Mouse (Mus musculus) CH12.LX (cell line): ENCODE results near the gene Clspn.

Experiments used
- CHD1 ChIP-seq: IDR thresholded peaks from 2 replicates; pipeline ENCODE4 v1.6.1; 2012; ENCODE audit warnings: low read depth, low read length, improper control_type of control experiment, inconsistent platforms
- CTCF ChIP-seq, 2 experiments: IDR thresholded peaks in 1 of 2; conservative IDR thresholded peaks in 1 of 2; 2 replicates each; pipeline ENCODE4 v1.5.1; 2011 to 2012; ENCODE audit warnings: low read depth in 2 of 2, low read length in 2 of 2, improper control_type of control experiment in 1 of 2, inconsistent platforms in 1 of 2, mild to moderate bottlenecking in 1 of 2, moderate library complexity in 1 of 2
- E2F4 ChIP-seq: IDR thresholded peaks from 2 replicates; pipeline ENCODE4 v1.6.1; 2011; ENCODE audit warnings: low read depth, low read length, improper control_type of control experiment; ENCODE audit not compliant: insufficient replicate concordance
- ELF1 ChIP-seq: IDR thresholded peaks from 2 replicates; pipeline ENCODE4 v1.6.1; 2014; ENCODE audit warnings: low read depth, mild to moderate bottlenecking, inconsistent platforms, low read length, improper control_type of control experiment
- GABPA ChIP-seq: IDR thresholded peaks from 2 replicates; pipeline ENCODE4 v1.6.1; 2012; ENCODE audit warnings: low read depth, low read length, improper control_type of control experiment, inconsistent platforms; ENCODE audit not compliant: insufficient replicate concordance
- JUN ChIP-seq: IDR thresholded peaks from 2 replicates; pipeline ENCODE4 v1.6.1; 2011; ENCODE audit warnings: low read depth, mild to moderate bottlenecking, low read length, improper control_type of control experiment, moderate library complexity; ENCODE audit not compliant: insufficient read depth
- MAX ChIP-seq: IDR thresholded peaks from 2 replicates; pipeline ENCODE4 v1.6.1; 2011; ENCODE audit warnings: low read length, improper control_type of control experiment
- POLR2A ChIP-seq: IDR thresholded peaks from 2 replicates; pipeline ENCODE4 v1.6.1; 2011; ENCODE audit warnings: low read depth, mild to moderate bottlenecking, improper control_type of control experiment, low read length
- RCOR1 ChIP-seq: conservative IDR thresholded peaks from 2 replicates; pipeline ENCODE4 v1.6.1; 2012; ENCODE audit warnings: low read depth, mild to moderate bottlenecking, inconsistent platforms, low read length, improper control_type of control experiment
- UBTF ChIP-seq: IDR thresholded peaks from 2 replicates; pipeline ENCODE4 v1.6.1; 2012; ENCODE audit warnings: low read depth, mild to moderate bottlenecking, inconsistent platforms, low read length, improper control_type of control experiment, moderate library complexity
- ZC3H11A ChIP-seq: IDR thresholded peaks from 2 replicates; pipeline ENCODE4 v1.6.1; 2012; ENCODE audit warnings: low read depth, mild to moderate bottlenecking, inconsistent platforms, low read length, improper control_type of control experiment

DNA sequence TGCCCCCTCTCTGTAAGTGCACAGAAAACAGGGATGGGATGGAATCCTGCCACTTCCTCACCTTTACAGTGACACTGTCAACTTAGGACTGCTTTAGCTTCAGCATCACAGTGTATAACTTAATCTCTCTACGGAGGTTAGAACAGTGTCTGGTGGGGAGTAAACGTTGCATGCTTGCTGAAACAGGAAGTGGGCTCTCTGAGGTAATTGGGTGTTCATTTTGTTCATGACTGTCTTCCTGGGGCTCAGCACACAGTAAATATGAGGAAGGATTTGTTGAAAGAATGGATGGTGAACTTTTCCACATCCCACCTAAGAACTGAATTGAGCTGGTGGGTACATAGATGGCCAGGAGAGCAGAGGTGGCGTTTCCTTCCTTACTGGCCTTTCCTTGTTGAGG lies 21.2 kb downstream of the Clspn start:
- TF ChIP-seq UBTF (no peak), CTCF (conservative IDR thresholded peaks at IDR 0.05 in 1 of 2, IDR thresholded peaks at IDR 0.05 in 1 of 2; ENCODE audit: low read depth in 2 of 2, low read length in 2 of 2) (no peak), ELF1 (no peak), POLR2A (no peak), E2F4 (no peak), GABPA (no peak), JUN (no peak), ZC3H11A (no peak), MAX (no peak), RCOR1 (no peak), CHD1 (no peak)
